Mouse (Mus musculus) ES-CJ7 (cell line): Measurements from ENCODE around the gene Pi4k2a.
A peak's percentile ranks its signal among the peaks of the same experiment; 100 is the strongest.

ENCODE experiments used
- DNase-seq: peaks from one replicate; pipeline ENCODE4 v3.0.0; 2011; ENCODE audit warnings: low read depth, low spot score

The Pi4k2a gene

DNA sequence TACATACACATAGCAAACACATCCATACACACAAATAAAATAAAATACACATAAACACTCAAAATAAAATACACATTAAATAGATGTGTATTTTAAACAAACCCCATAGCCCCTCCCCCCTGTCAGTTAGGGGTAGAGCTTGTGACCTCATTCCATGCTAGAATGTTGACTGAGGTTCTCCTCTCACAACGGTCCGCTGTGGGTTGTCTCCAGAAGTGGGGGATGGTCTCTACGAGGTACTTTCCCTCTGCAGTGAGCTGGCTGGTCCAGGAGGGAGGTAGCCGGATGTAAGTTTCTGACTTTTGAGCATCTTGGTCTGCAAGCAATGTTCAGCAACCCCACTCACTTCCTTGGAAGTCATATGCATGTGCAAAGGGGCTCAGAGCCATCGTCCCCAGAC is 73.5 kb downstream of the Pi4k2a start, which contains the start of gene Zfyve27:
TSS of gene Zfyve27 (plus strand) at position 188 of the 400 bp plus-strand sequence.
- no peak for DNase-seq

DNA sequence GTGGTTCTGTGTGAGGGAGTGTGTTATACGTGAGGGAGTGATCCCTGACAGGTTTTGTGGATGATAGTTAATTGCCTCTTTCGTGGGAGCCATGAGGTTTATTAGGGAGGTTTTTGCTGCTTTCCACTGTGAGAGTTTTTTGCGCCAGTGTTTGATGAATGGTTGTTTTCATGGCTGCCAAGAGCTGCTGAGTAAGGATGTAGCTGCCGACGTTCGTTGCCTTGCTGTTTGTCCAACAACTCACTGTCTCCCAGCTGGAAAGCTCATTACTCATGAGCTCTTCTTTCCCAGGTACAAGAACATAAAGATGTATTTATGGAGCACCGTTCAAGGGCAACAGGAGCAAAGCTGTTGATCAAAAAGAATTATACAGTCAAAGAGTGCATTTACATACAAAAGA is 73.9 kb downstream of the Pi4k2a start:
- DNase-seq, result no peak

DNA sequence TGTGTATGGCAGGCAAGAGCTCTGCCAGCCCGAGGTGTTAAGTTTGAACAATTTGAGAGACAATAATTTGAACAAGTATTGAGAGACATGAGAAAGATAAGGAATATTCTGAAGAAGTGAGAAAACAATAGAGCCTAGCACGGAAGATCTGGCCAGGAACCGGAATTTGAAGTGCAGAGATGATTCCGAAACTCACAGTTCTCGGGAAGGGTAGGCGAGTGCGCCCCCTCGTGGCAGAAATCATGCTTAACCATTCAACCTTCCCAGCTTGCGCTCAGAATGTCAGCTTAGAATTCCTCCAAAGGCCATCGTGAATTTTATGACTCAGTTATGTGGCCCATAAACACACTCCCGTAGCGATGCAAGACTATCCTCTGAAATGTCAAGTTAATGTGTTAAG is 75.9 kb downstream of the Pi4k2a start:
- peak; percentile 73 for DNase-seq

DNA sequence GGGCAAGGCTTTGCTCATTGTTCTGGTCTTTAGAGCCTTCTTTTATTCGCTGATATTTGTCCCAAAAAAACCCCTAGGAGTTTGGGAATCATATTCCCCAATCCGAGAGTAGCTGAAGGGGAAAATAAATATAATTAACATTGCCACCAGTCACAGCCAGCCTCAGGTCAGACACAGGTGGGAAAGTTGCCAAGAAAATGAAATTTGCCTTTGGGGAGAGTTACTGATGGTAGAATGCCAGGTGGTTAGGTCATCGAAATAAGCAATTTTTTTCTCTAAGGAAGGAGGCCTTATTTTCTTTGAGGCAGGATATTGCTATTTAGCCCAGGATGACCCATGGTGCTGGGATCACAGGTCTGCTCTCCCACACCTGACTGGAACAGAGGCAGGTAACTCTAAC is 76.5 kb downstream of the Pi4k2a start:
- DNase-seq, result no peak

DNA sequence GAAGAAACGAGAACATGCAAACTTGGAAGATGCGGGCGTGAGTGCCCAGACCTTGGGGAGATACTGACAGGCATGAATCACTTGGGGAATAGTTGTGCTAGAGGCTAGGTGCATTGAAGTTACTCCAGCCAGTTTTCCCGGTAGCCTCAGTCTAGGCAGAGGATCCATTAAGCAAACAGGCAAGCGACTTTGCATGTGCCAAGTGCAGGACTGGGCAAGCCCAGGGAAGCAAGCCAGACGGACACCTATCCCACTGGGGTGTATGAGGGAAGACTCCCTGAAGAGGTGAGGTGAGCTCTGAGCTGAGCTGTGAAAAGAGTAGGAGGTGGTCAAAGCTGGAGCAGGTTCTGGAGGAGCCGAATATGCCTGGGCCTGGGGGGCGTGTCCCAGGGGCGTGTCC is 77.2 kb downstream of the Pi4k2a start:
- no peak for DNase-seq

DNA sequence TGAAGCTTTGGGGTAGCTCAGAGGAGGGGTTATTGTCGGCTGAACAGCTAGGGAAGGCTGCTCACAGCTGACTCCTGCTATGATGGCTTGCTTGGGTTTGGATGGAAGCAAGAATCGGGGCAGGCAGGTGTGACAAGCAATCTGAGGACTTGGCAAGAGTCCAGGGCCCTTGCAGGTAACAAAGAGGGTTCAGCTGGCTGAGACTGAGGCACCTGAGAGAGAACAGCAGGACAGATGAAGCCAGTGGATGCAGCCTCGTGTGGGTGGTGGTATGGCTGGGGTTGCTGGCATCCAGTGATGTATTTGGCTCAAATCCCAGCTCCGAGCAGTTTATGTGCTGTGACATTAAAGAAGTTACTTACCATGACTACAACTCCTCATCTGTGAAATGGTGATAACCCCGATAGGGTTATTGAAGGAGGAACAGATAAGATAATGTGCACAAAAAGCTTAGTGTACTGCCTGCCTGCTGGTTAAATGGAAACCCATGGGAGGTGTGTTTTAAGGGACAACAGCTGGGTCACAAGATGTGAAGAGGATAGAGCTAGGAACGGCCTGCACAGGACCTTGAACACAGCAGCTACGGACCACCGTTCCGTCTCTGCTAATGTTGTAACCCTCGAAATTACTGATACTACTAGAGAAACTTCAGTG is 79.2 kb downstream of the Pi4k2a start:
- no peak for DNase-seq

DNA sequence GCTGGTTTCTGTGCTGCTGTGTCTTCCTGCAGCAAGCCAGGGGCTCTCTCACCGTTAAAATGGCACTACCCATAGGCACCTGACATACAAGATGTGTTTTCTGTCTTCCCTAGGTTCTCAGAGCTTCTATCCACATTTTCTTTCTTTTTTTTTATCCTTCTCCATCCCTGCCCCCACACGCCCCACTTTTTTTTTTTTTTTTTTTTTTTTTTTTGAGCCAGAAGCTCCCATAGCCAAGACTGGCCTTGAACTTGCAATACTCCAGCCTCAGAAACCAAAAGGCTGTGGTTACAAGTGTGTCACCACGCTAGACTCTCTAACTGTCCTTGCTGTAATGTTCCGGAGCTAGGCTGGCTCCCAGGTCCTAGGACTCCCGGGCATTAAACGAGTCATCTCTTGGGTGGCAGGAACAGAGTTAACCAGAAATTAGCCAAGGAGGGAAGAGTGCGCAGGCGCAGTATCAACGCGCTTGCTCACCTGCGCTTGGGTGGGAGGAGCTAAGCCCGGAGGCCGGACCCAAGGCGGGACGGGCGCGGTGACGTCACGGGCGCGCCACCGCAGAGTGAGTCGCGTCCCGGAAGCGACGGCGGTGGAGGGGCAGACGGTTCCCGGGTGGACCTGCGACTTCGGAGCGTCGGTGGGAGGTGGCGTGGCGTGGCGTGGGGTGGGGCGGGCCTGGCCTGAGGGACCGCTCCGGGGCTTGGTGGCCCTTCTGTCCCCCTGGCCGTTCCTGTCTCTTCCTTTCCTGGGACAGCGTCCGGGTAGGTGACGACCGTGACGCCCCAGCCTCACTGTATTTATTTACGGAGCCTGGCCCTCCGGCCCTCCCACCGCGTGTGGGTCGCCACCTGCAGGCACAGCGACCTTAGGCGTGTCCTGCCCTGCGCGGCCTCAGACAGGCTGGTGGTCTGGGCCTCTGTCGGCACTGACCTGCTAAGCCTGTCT is 80.0 kb downstream of the Pi4k2a start:
- DNase-seq, result peak; percentile 95
